Mouse (Mus musculus): ENCODE data around the gene Tas2r106. TPM values are rescaled to one million over a fixed set of nuclear protein-coding genes. Genes with fewer than 3 reads are reported as not detected.

Gene Tas2r106
- polyA plus RNA-seq, 2 experiments, result not detected

- no peak within 1 kb of the TSS for H3K4me3 ChIP-seq (replicated peaks; ENCODE audit: low read length)
- H3K27me3 ChIP-seq (ENCODE audit: control insufficient read depth, insufficient read depth, low read length), result no peaks in the 10 kb centered on the region
- no peak within 1 kb of the TSS for H3K4me2 ChIP-seq (replicated peaks; ENCODE audit: low read depth, low read length, severe bottlenecking)
- ATAC-seq (ENCODE audit: low FRiP score, low read depth) (no peak), DNase-seq (ENCODE audit: low spot score) (no peak)
- TF ChIP-seq POLR2A (IDR thresholded peaks at IDR 0.05; ENCODE audit: borderline replicate concordance, extremely low read depth, insufficient read depth, insufficient read length), result no peak
- H3K9ac ChIP-seq (ENCODE audit: low read depth, low read length, severe bottlenecking), result no peak within 1 kb of the TSS
- no peak within 1 kb of the TSS for H3K27ac ChIP-seq (replicated peaks; ENCODE audit: low read depth, low read length)
- H3K36me3 ChIP-seq (ENCODE audit: control insufficient read depth, insufficient read depth, low read length), result no peaks in the 10 kb centered on the region
- H3K9me3 ChIP-seq (ENCODE audit: control insufficient read depth, low read length), result 0 out of 2 replicates have a peak, but pooled peaks cover 2% of the 10 kb centered on the region
- H3K4me1 ChIP-seq (ENCODE audit: control insufficient read depth, insufficient read depth, low read length), result no peaks in the 10 kb centered on the region
Measured at GRCm38 (mm10) chr6:131660049-131660448, 18.6 kb downstream of the Tas2r106 start, which contains the start of gene Tas2r107. Gene Tas2r107, minus strand, starts transcription at chr6:131660149.

GRCm38 (mm10) chr6:131630812-131631211 is 47.9 kb downstream of the Tas2r106 start, which contains the start of gene Tas2r130:
Gene Tas2r130, minus strand, starts transcription at chr6:131630912.
- no peak within 1 kb of the TSS for H3K27ac ChIP-seq (replicated peaks; ENCODE audit: low read depth, low read length)
- ATAC-seq (ENCODE audit: low FRiP score, low read depth), result no peak
- WGBS, result 75% methylated on average over 3 of the region's 3 CpGs

More at GRCm38 (mm10) chr6:131630812-131631211, 47.9 kb downstream of the Tas2r106 start, which contains the start of gene Tas2r130:
- H3K4me1 ChIP-seq (ENCODE audit: control insufficient read depth, insufficient read depth, low read length), result no peaks in the 10 kb centered on the region
- H3K27me3 ChIP-seq (ENCODE audit: control insufficient read depth, insufficient read depth, low read length), result no peaks in the 10 kb centered on the region
- no peak within 1 kb of the TSS for H3K4me2 ChIP-seq (replicated peaks; ENCODE audit: low read depth, low read length, severe bottlenecking)
- no peak for DNase-seq (ENCODE audit: low spot score)
- no peaks in the 10 kb centered on the region for H3K9me3 ChIP-seq (ENCODE audit: control insufficient read depth, low read length)
- no peak within 1 kb of the TSS for H3K9ac ChIP-seq (ENCODE audit: low read depth, low read length, severe bottlenecking)
- TF ChIP-seq POLR2A (IDR thresholded peaks at IDR 0.05; ENCODE audit: borderline replicate concordance, extremely low read depth, insufficient read depth, insufficient read length), result no peak
- no peaks in the 10 kb centered on the region for H3K36me3 ChIP-seq (ENCODE audit: control insufficient read depth, insufficient read depth, low read length)
- no peak within 1 kb of the TSS for H3K4me3 ChIP-seq (replicated peaks; ENCODE audit: low read length)

Other genes starting within 250 kb of the Tas2r106 start
- gene 5430401F13Rik, start 192.5 kb downstream of the Tas2r106 start, polyA plus RNA-seq (2012; rRNA removed), result not detected in 2 replicates
- not detected in 2 replicates for gene 5430401F13Rik, start 192.5 kb downstream of the Tas2r106 start, polyA plus RNA-seq (2014; fragmentation: Nextera tagmentation; extraction: Ambion mirVana)
- gene Gm6619, start 192.5 kb downstream of the Tas2r106 start, polyA plus RNA-seq (2012; rRNA removed), result not detected in 2 replicates
- gene Gm6619, start 192.5 kb downstream of the Tas2r106 start, polyA plus RNA-seq (2014; fragmentation: Nextera tagmentation; extraction: Ambion mirVana), result not detected in 2 replicates
- not detected in 2 replicates for gene Tas2r130, start 48.0 kb downstream of the Tas2r106 start, polyA plus RNA-seq (2012; rRNA removed)
- not detected in 2 replicates for gene Tas2r130, start 48.0 kb downstream of the Tas2r106 start, polyA plus RNA-seq (2014; fragmentation: Nextera tagmentation; extraction: Ambion mirVana)
- gene Tas2r107, start 18.7 kb downstream of the Tas2r106 start, polyA plus RNA-seq (2012; rRNA removed), result not detected in 2 replicates
- not detected in 2 replicates for gene Tas2r107, start 18.7 kb downstream of the Tas2r106 start, polyA plus RNA-seq (2014; fragmentation: Nextera tagmentation; extraction: Ambion mirVana)
- not detected in 2 replicates for gene Tas2r104, start 6.9 kb upstream of the Tas2r106 start, polyA plus RNA-seq (2012; rRNA removed)
- not detected in 2 replicates for gene Tas2r104, start 6.9 kb upstream of the Tas2r106 start, polyA plus RNA-seq (2014; fragmentation: Nextera tagmentation; extraction: Ambion mirVana)
- not detected in 2 replicates for gene Tas2r105, start 8.6 kb upstream of the Tas2r106 start, polyA plus RNA-seq (2012; rRNA removed)
- gene Tas2r105, start 8.6 kb upstream of the Tas2r106 start, polyA plus RNA-seq (2014; fragmentation: Nextera tagmentation; extraction: Ambion mirVana), result not detected in 2 replicates
- gene Tas2r114, start 11.2 kb upstream of the Tas2r106 start, polyA plus RNA-seq (2012; rRNA removed), result not detected in 2 replicates
- gene Tas2r114, start 11.2 kb upstream of the Tas2r106 start, polyA plus RNA-seq (2014; fragmentation: Nextera tagmentation; extraction: Ambion mirVana), result not detected in 2 replicates

Data from limb, embryonic 14.5 days (tissue).